Mouse (Mus musculus) left cerebral cortex, postnatal 10 days (tissue): ENCODE measurements around the gene Rbm5. TPM values are rescaled to one million over a fixed set of nuclear protein-coding genes. Genes with fewer than 3 reads are reported as not detected.

Experiments used
- DNase-seq, 2 experiments: peaks; one replicate each; pipeline ENCODE4 v3.0.0; 2021 to 2022; ENCODE audit warnings: low spot score in 2 of 2, mixed read lengths in 1 of 2; ENCODE audit errors: extremely low spot score in 1 of 2
- intact Hi-C: fragments of 180-260 bp; cut with DNase I; formaldehyde crosslinking; loops from one replicate; pipeline ENCODE4 v1.15.1; 2025
- total RNA-seq, 2 experiments: library from RNA; stranded (reverse); gene quantifications; 2 replicates each; pipeline ENCODE4 v1.2.3; 2021

Gene Rbm5
- total RNA-seq, 2 experiments from 2014 or later, result 157 TPM

- no peak for DNase-seq
- intact Hi-C loops, result loop anchor here (5.0 kb wide), 1 partner anchor 34 kb away; no protein-coding TSS in a partner anchor
Observed at GRCm38 (mm10) chr9:107736185-107736485, 34.7 kb downstream of the Rbm5 start.

GRCm38 (mm10) chr9:107735356-107736184 is 35.2 kb downstream of the Rbm5 start:
- intact Hi-C loops, result loop anchor here (5.0 kb wide), 1 partner anchor 33 kb away; no protein-coding TSS in a partner anchor
- no peak for DNase-seq

GRCm38 (mm10) chr9:107734567-107734971 is 36.2 kb downstream of the Rbm5 start:
- intact Hi-C loops, result no loop called here
- no peak for DNase-seq

- intact Hi-C loops, result no loop called here
- DNase-seq, result no peak
Observed at GRCm38 (mm10) chr9:107729709-107730108, 41.1 kb downstream of the Rbm5 start.

- DNase-seq, result no peak
- intact Hi-C loops, result no loop called here
Observed at GRCm38 (mm10) chr9:107728919-107729670, 41.7 kb downstream of the Rbm5 start.

- no peak for DNase-seq
- intact Hi-C loops, result no loop called here
Observed at GRCm38 (mm10) chr9:107727041-107727440, 43.8 kb downstream of the Rbm5 start.

GRCm38 (mm10) chr9:107724796-107725195 is 46.0 kb downstream of the Rbm5 start:
- intact Hi-C loops, result no loop called here
- DNase-seq, result no peak

- intact Hi-C loops, result no loop called here
- DNase-seq, result no peak
Observed at GRCm38 (mm10) chr9:107723794-107724531, 46.8 kb downstream of the Rbm5 start.

GRCm38 (mm10) chr9:107723292-107723691 is 47.5 kb downstream of the Rbm5 start:
- intact Hi-C loops, result no loop called here
- no peak for DNase-seq

GRCm38 (mm10) chr9:107718781-107719540 is 51.8 kb downstream of the Rbm5 start:
- intact Hi-C loops, result no loop called here
- DNase-seq, result no peak

- DNase-seq, result peak in 1 of 2 experiments; percentile 67
- intact Hi-C loops, result no loop called here
Observed at GRCm38 (mm10) chr9:107716951-107717350, 53.8 kb downstream of the Rbm5 start.

GRCm38 (mm10) chr9:107715632-107716031 is 55.2 kb downstream of the Rbm5 start:
- intact Hi-C loops, result no loop called here
- no peak for DNase-seq

GRCm38 (mm10) chr9:107714221-107714952 is 56.4 kb downstream of the Rbm5 start:
- DNase-seq, result peak in 1 of 2 experiments; percentile 60
- intact Hi-C loops, result no loop called here

- DNase-seq, result peak in 1 of 2 experiments; percentile 77
- intact Hi-C loops, result no loop called here
Observed at GRCm38 (mm10) chr9:107709697-107710483, 60.9 kb downstream of the Rbm5 start, which contains the start of gene Sema3f. Gene Sema3f, minus strand, starts transcription at chr9:107710475.

- intact Hi-C loops, result no loop called here
- DNase-seq, result no peak
Observed at GRCm38 (mm10) chr9:107709096-107709696, 61.6 kb downstream of the Rbm5 start.

- intact Hi-C loops, result no loop called here
- no peak for DNase-seq
Observed at GRCm38 (mm10) chr9:107708439-107709095, 62.2 kb downstream of the Rbm5 start.
